Mouse (Mus musculus) forebrain, embryonic 11.5 days (tissue): ENCODE results near the gene Ackr1. TPM values are rescaled to one million over a fixed set of nuclear protein-coding genes. Genes with fewer than 3 reads are reported as not detected.
A peak's percentile ranks its signal among the peaks of the same experiment; 100 is the strongest.

ENCODE experiments used
- ATAC-seq: fragments of 200-750 bp; cut with Nextera tagmentation; replicated peaks from 2 replicates; pipeline ENCODE4 v1.8.0; 2017; ENCODE audit warnings: moderate TSS enrichment; ENCODE audit not compliant: low FRiP score
- DNase-seq: peaks from one replicate; pipeline ENCODE4 v3.0.0-alpha.2; 2017; ENCODE audit warnings: low spot score
- H3K27ac ChIP-seq: fragments of 300-500 bp; sonication (generic); 2 replicates; pipeline ENCODE4 v1.5.1; 2014; ENCODE audit warnings: low read depth, low read length
- H3K27me3 ChIP-seq: fragments of 300-500 bp; sonication (generic); 2 replicates; pipeline ENCODE4 v1.6.1; 2014; ENCODE audit warnings: mild to moderate bottlenecking, low read length, mixed read lengths; ENCODE audit not compliant: control insufficient read depth, insufficient read depth
- H3K36me3 ChIP-seq: fragments of 300-500 bp; sonication (generic); 2 replicates; pipeline ENCODE4 v1.6.1; 2014; ENCODE audit warnings: mild to moderate bottlenecking, low read length, moderate library complexity, mixed read lengths; ENCODE audit not compliant: control insufficient read depth, insufficient read depth
- H3K4me1 ChIP-seq: fragments of 300-500 bp; sonication (generic); replicated peaks from 2 replicates; pipeline ENCODE4 v1.6.1; 2014; ENCODE audit warnings: low read length, mixed read lengths; ENCODE audit not compliant: control insufficient read depth, insufficient read depth
- H3K4me2 ChIP-seq: fragments of 300-500 bp; sonication (generic); 2 replicates; pipeline ENCODE4 v1.6.1; 2014; ENCODE audit warnings: low read depth, mild to moderate bottlenecking, low read length, moderate library complexity, mixed read lengths; ENCODE audit not compliant: severe bottlenecking
- H3K4me3 ChIP-seq: fragments of 300-500 bp; sonication (generic); 2 replicates; pipeline ENCODE4 v1.5.1; 2014; ENCODE audit warnings: low read depth, low read length
- H3K9ac ChIP-seq: fragments of 300-500 bp; sonication (generic); 2 replicates; pipeline ENCODE4 v1.6.1; 2014; ENCODE audit warnings: low read length
- H3K9me3 ChIP-seq: fragments of 300-500 bp; sonication (generic); 2 replicates; pipeline ENCODE4 v1.6.1; 2016; ENCODE audit warnings: low read length, mixed read lengths; ENCODE audit not compliant: control insufficient read depth
- WGBS: fragments of 180-500 bp; shearing (Covaris S2); extraction: QIAGEN DNeasy Blood & Tissue Kit; methylation state at CpG from one replicate; pipeline ENCODE4 v1.1.7; 2014; 5-methylcytosine and 5-hydroxymethylcytosine counted together
- polyA plus RNA-seq: library from polyadenylated mRNA; unstranded; fragments of >200 nt; fragmentation: Nextera tagmentation; extraction: Ambion mirVana; gene quantifications from 2 replicates; pipeline ENCODE4 v1.2.1, GENCODE M21; 2014

The Ackr1 gene
- polyA plus RNA-seq, 1 experiment from 2014 or later, result 4.5 TPM

DNA sequence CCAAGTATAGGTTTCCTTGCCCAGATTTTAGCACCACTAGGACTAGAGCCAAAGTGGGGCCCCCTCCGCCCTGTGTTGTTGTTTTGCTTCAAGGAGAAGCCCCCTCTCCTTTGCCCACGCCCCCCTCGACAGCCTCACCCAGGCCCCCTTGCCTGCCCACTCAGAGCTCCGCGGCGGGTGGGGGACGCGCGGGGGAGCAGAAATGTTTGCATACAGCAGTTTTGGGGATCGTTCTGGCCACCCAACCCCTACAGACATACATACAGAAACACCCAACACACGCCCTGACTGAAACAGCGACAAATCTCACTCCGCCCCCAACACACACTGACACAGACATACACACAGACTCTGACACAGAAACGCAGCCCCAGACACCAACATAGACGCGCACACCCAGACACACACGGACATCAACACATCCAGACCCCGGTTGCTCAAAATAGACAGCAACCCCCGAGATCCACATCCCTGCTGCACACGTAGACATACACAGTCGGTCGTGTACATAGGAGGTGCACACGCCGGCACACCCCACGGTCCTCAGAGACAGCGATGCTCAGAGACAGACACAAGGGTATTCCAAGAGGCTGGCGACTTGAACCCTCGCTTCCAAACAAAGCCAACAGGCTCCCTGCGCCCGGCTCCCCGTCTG lies 33.3 kb upstream of the Ackr1 start:
- Histone ChIP-seq H3K36me3 (no peaks in the 10 kb centered on the region), H3K27me3 (no peaks in the 10 kb centered on the region), H3K9me3 (no peaks in the 10 kb centered on the region), H3K4me3 (peak overlapping the region; percentile 80), H3K27ac (0 out of 2 replicates have a peak overlapping the region, but pooled peaks have one; percentile 53), H3K9ac (peak overlapping the region; percentile 81), H3K4me1 (no peaks in the 10 kb centered on the region; the same call in 1 of the 2 replicates), H3K4me2 (peak overlapping the region; percentile 84)
- WGBS, result under 1% methylated on average over 31 of the region's 31 CpGs
- ATAC-seq (peak; percentile 61), DNase-seq (no peak)

DNA sequence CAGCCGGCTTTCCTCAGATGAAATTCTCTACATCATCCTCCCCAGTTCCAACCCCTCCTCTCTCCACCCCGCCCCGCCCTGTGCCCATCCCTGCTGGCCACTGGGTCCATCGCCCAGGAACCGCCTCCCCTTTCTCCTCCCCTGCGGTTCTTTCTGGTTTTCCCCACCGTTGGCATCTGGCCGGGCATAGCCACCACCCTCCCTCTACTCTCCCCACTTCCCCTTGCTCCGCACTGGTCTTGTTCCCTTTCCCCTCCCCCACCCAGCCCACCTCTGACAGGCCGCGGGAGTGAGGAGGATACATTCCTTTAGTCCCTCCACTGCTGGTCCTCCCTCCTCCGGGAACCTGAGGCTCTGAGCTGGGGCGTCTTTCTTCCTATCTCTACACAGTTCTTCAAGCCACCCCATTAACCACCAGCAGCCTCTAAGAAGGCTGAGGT lies 32.4 kb upstream of the Ackr1 start:
- H3K4me2 ChIP-seq, result peak overlapping the region; percentile 84
- H3K27ac ChIP-seq, result no peak overlapping the region
- no peaks in the 10 kb centered on the region; the same call in 1 of the 2 replicates for H3K4me1 ChIP-seq
- 0 out of 2 replicates have a peak overlapping the region, but pooled peaks have one; percentile 35 for H3K9ac ChIP-seq
- ATAC-seq (peak; percentile 20), DNase-seq (peak; percentile 56)
- no peaks in the 10 kb centered on the region for H3K9me3 ChIP-seq
- H3K36me3 ChIP-seq, result no peaks in the 10 kb centered on the region
- H3K27me3 ChIP-seq, result no peaks in the 10 kb centered on the region
- WGBS, result under 1% methylated on average over 13 of the region's 13 CpGs
- peak overlapping the region; percentile 80 for H3K4me3 ChIP-seq

DNA sequence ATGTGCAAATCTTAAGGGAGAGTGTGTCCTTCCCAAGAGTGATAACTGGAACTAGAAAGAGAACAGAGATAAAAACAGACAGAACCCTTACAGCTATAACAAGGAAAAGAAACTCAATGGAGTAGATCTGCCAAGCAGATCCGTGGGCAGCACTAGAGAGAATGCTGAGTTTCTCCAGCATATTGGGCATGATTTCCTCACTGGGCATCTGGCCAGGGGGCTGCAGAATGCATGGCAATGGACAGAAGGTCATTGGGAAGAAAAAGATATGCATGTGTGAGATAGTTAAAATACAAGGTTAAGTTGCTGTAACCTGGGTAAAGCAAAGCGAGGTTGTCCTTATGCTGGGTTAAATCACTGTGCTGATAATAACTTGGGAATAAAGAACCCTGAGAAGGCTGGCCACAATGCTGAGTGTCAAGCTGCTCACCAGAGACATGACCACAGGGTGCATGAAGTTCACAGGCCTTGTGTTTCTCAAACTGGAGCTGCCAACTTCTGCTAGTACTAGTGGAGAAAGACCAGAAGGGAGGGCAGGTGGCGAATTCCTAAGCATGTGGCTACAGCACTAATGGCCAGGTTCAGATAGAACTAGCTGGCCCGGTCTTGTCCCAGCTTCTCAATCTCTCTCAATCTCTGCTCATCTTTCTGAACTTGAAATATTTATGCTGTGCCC lies 30.7 kb upstream of the Ackr1 start:
- Histone ChIP-seq H3K36me3 (no peaks in the 10 kb centered on the region), H3K9me3 (no peaks in the 10 kb centered on the region), H3K27me3 (no peaks in the 10 kb centered on the region), H3K4me1 (no peaks in the 10 kb centered on the region; the same call in 1 of the 2 replicates), H3K27ac (no peak overlapping the region), H3K4me2 (no peak overlapping the region), H3K4me3 (no peak overlapping the region), H3K9ac (no peak overlapping the region)
- WGBS, result 88% methylated on average over 4 of the region's 4 CpGs
- ATAC-seq (no peak), DNase-seq (no peak)

DNA sequence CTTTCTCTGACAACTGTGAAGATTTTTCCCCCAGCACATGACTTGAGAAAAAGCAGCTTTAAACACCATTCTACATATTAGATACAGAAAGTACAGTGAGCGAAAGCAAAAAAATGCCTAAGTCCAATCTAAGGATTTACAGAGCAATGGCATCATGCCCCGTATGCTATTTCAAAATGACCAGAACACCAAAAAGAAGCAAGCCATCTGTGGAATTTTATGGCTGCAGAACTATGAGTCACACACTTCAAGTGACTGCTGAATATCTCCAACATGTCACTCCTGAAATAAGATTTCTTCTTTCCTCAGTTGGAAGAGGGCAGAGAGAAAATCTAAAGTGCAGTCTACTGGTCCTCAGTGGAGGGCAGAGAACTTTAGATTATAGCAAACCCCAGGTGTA lies 29.9 kb upstream of the Ackr1 start:
- ATAC-seq, result no peak
- H3K27ac ChIP-seq, result no peak overlapping the region
- H3K4me2 ChIP-seq, result no peak overlapping the region
- H3K36me3 ChIP-seq, result no peaks in the 10 kb centered on the region
- no peak for DNase-seq
- H3K9ac ChIP-seq, result no peak overlapping the region
- H3K9me3 ChIP-seq, result no peaks in the 10 kb centered on the region
- H3K4me3 ChIP-seq, result no peak overlapping the region
- WGBS, result 91% methylated on average over 2 of the region's 2 CpGs
- no peaks in the 10 kb centered on the region; the same call in 1 of the 2 replicates for H3K4me1 ChIP-seq
- H3K27me3 ChIP-seq, result no peaks in the 10 kb centered on the region

DNA sequence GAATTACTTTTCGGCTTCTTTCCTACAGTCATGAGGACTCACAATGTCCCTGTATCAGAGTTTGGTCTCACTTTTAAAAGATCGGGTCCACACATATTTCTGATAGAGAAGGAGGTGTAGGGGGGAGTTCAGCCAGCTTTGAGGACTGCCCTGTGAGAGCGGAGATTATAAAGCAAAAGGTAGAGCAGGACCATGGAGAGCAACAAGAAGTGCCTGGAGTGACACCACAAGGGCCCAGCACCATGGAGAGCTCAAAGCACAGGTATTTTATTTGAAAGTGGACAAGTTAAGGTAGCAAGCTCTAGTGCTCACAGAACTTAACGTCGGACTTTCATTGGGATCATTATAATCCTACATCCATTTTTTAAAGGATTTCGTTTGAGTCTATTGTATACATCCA lies 28.1 kb upstream of the Ackr1 start:
- no peak for ATAC-seq
- no peaks in the 10 kb centered on the region; the same call in 1 of the 2 replicates for H3K4me1 ChIP-seq
- DNase-seq, result no peak

DNA sequence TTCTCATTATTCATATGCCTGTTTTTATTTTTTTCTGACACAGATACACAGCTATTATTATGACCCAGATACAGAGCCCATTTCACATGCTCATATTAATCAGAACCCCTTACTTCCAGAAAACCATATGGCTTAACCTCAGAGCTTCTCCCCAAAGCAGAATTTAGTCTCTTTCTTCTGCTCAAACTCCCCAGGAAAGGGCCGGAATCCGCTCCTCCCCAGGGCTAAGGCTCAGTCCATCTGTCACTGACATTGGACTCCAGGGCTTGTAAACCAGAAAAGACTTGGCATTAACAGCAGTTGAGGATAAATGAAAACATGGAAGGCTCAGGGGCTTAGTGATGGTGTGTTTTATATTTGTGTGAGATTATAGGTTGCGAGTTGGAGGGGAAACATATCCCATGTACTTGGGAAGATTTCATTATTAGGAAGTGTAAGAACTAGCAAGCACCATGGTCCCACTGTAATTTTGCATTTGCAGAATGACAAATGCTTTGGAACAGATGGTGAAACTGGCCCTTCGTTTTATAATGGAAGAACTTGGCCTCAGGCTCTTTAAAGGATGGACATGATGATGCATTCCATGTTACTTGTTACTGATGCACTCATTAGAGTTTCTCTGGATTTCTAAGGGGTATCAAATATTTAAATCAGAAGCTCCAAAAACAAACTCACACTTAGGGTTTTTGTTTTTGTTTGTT lies 26.2 kb upstream of the Ackr1 start:
- WGBS, result 86% methylated on average over 4 of the region's 4 CpGs
- DNase-seq, result no peak
- no peaks in the 10 kb centered on the region for H3K4me1 ChIP-seq
- no peak overlapping the region for H3K4me2 ChIP-seq
- no peak for ATAC-seq
- no peaks in the 10 kb centered on the region for H3K27me3 ChIP-seq
- H3K9me3 ChIP-seq, result no peaks in the 10 kb centered on the region
- H3K4me3 ChIP-seq, result no peak overlapping the region
- H3K27ac ChIP-seq, result no peak overlapping the region
- no peak overlapping the region for H3K9ac ChIP-seq
- H3K36me3 ChIP-seq, result no peaks in the 10 kb centered on the region

More for the DNA sequence above, 28.1 kb upstream of the Ackr1 start:
- Histone ChIP-seq H3K4me2 (no peak overlapping the region), H3K27ac (no peak overlapping the region), H3K4me3 (no peak overlapping the region), H3K36me3 (no peaks in the 10 kb centered on the region), H3K27me3 (no peaks in the 10 kb centered on the region), H3K9me3 (no peaks in the 10 kb centered on the region), H3K9ac (no peak overlapping the region)
- whole genome bisulfite sequencing, result 45% methylated on average over 6 of the region's 6 CpGs

DNA sequence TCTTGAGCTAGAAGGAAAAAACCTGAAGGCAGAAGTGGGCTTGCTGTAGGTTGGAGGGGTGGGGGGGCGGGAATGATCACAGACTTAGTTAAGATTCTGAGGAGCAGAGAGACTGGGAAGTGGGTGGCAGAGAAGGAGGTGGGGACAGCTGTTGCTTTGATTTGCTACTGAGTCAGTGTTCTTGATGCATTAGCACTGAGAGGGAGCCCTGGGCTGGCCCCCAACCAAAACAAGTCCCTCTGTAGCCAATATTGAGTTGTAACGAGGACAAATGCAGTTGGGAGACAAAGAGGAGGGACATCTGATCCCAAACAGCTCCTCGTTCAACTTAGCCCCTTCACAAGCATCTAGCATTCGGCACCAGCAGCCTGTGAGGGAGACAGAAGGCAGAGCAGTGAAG lies 24.2 kb upstream of the Ackr1 start:
- no peak for ATAC-seq

DNA sequence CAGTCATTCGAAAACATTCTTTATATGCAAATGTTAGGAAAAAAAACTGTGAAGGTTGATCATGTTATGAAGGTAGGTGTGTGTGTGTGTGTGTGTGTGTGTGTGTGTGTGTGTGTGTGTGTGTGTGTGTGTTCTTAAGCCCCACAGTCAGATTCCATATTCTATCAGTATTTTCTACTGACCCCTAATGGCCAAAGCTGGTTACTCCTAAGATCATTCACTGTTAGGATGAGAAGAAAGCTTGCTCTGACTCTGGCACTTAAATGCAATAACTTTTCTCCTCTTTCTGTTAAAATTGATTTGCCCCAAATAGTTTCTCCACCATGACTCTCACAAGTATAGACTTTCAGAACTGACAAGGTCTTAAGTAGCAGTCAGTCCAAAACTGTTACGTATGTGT lies 23.1 kb upstream of the Ackr1 start:
- DNase-seq, result no peak
- no peaks in the 10 kb centered on the region for H3K9me3 ChIP-seq
- H3K9ac ChIP-seq, result no peak overlapping the region
- WGBS, result 94% methylated on average over 2 of the region's 2 CpGs
- H3K4me1 ChIP-seq, result no peaks in the 10 kb centered on the region
- H3K4me2 ChIP-seq, result no peak overlapping the region
- no peak for ATAC-seq
- no peaks in the 10 kb centered on the region for H3K36me3 ChIP-seq
- H3K27ac ChIP-seq, result no peak overlapping the region
- no peaks in the 10 kb centered on the region for H3K27me3 ChIP-seq
- no peak overlapping the region for H3K4me3 ChIP-seq

More for the DNA sequence above, 24.2 kb upstream of the Ackr1 start:
- Histone ChIP-seq H3K4me1 (no peaks in the 10 kb centered on the region), H3K27ac (no peak overlapping the region), H3K36me3 (no peaks in the 10 kb centered on the region), H3K4me2 (no peak overlapping the region), H3K4me3 (no peak overlapping the region), H3K9me3 (no peaks in the 10 kb centered on the region), H3K27me3 (no peaks in the 10 kb centered on the region), H3K9ac (no peak overlapping the region)
- no peak for DNase-seq
- WGBS, result 60% methylated on average over 4 of the region's 4 CpGs
